Mouse (Mus musculus): ENCODE results near the gene Hprt. TPM values are rescaled to one million over a fixed set of nuclear protein-coding genes. Genes with fewer than 3 reads are reported as not detected.

Gene Hprt
- polyA plus RNA-seq (2015; fragmentation: Nextera tagmentation; extraction: Ambion mirVana) = 127 and 133 TPM in 2 replicates

DNA sequence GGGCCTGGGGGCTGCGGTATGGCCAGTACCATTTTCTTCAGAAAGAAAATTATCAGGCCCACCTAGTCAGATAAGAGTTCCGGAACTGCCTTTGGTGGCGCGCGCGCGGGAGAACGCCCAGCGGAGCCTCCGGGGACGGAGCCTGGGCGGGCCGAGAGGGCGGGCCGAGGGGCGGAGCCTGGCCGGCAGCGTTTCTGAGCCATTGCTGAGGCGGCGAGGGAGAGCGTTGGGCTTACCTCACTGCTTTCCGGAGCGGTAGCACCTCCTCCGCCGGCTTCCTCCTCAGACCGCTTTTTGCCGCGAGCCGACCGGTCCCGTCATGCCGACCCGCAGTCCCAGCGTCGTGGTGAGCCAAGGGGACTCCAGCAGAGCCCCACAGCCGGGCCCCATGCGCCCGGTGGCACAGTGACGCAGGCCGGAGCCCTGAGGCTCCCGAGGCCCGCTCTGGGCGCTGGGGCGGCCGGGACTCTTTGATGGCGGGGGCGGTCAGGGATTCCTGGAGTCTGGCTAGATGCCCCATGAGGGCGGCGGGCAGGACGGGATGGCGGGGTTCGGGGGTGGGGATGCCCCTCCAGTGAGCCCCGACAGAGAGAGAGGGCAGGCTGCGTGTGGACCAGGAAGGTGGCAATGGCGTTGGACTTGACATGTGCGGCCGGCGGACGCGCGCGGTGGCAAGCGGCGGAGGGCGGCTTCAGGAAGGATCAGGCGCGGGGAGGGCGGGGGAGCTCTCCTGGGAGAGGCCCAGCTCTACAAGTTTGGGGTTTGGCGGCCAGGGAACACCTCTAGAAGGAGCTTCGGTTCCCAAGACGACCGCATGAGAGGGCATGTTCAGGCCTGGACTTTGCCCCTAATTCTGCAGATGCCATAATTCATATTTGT lies at the start of gene Hprt:
Hprt (plus strand) TSS at position 233 of the 879 bp plus-strand sequence.
- Histone ChIP-seq H3K4me3 (ENCODE audit: low read depth, low read length) (peak within 1 kb of the TSS; percentile 67), H3K9ac (replicated peaks; ENCODE audit: low read depth) (peak within 1 kb of the TSS; percentile 70), H3K9me3 (ENCODE audit: low read length) (no peaks in the 10 kb centered on the region), H3K4me2 (replicated peaks; ENCODE audit: low read depth, low read length) (peak within 1 kb of the TSS; percentile 48), H3K4me1 (ENCODE audit: insufficient read depth, low read depth, low read length) (no peaks in the 10 kb centered on the region; the same call in 1 of the 2 replicates), H3K27me3 (replicated peaks; ENCODE audit: insufficient read depth, low read length) (no peaks in the 10 kb centered on the region), H3K27ac (ENCODE audit: low read length) (peak within 1 kb of the TSS; percentile 94), H3K36me3 (ENCODE audit: insufficient read depth, low read length) (no peaks in the 10 kb centered on the region)
- peak; percentile 98 for ATAC-seq
- DNase-seq (ENCODE audit: low spot score) = peak; percentile 89
- WGBS = 10% methylated on average over 43 of the region's 72 CpGs
- no peak for TF ChIP-seq CTCF (IDR thresholded peaks at IDR 0.05)
- TF ChIP-seq EP300 (IDR thresholded peaks at IDR 0.05) = no peak

GRCm38 (mm10) chrX:52945509-52945908 lies 42.4 kb upstream of the Hprt start:
- TF ChIP-seq EP300 (IDR thresholded peaks at IDR 0.05) (no peak), CTCF (IDR thresholded peaks at IDR 0.05) (no peak)
- Histone ChIP-seq H3K27ac (ENCODE audit: low read length) (no peak overlapping the region), H3K9ac (replicated peaks; ENCODE audit: low read depth) (no peak overlapping the region), H3K36me3 (ENCODE audit: insufficient read depth, low read length) (no peaks in the 10 kb centered on the region), H3K9me3 (ENCODE audit: low read length) (no peaks in the 10 kb centered on the region), H3K4me2 (replicated peaks; ENCODE audit: low read depth, low read length) (no peak overlapping the region), H3K27me3 (replicated peaks; ENCODE audit: insufficient read depth, low read length) (no peaks in the 10 kb centered on the region), H3K4me1 (ENCODE audit: insufficient read depth, low read depth, low read length) (no peaks in the 10 kb centered on the region), H3K4me3 (ENCODE audit: low read depth, low read length) (no peak overlapping the region)
- no peak for ATAC-seq
- WGBS = 82% methylated on average over 5 of the region's 5 CpGs
- no peak for DNase-seq (ENCODE audit: low spot score)

DNA sequence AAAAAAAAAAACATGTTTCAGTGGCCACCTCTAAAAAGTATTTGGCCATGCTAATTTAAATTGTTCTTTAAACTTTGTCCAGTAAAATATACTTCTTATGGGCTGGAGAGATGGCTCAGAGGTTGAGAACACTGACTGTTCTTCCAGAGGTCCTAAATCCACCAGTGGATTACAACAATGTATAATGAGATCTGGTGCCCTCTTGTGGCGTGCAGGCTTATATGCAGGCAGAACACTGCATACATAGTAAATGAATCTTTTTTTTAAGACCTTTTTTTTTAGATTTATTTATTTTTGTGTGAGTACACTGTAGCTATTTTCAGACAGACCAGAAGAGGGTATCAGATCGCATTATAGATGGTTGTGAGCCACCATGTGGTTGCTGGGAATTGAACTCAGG lies 38.2 kb upstream of the Hprt start:
- Histone ChIP-seq H3K4me1 (ENCODE audit: insufficient read depth, low read depth, low read length) (no peaks in the 10 kb centered on the region), H3K9me3 (ENCODE audit: low read length) (no peaks in the 10 kb centered on the region), H3K36me3 (ENCODE audit: insufficient read depth, low read length) (no peaks in the 10 kb centered on the region), H3K9ac (replicated peaks; ENCODE audit: low read depth) (no peak overlapping the region), H3K4me2 (replicated peaks; ENCODE audit: low read depth, low read length) (no peak overlapping the region), H3K27ac (ENCODE audit: low read length) (no peak overlapping the region), H3K27me3 (replicated peaks; ENCODE audit: insufficient read depth, low read length) (no peaks in the 10 kb centered on the region), H3K4me3 (ENCODE audit: low read depth, low read length) (no peak overlapping the region)
- WGBS = 54% methylated on average over 2 of the region's 2 CpGs
- ATAC-seq (no peak), DNase-seq (ENCODE audit: low spot score) (peak; percentile 29)
- TF ChIP-seq CTCF (IDR thresholded peaks at IDR 0.05) = peak; percentile 63
- no peak for TF ChIP-seq EP300 (IDR thresholded peaks at IDR 0.05)

GRCm38 (mm10) chrX:52956942-52957341 lies 31.0 kb upstream of the Hprt start:
- ATAC-seq (no peak), DNase-seq (ENCODE audit: low spot score) (no peak)
- Histone ChIP-seq H3K4me3 (ENCODE audit: low read depth, low read length) (no peak overlapping the region), H3K4me1 (ENCODE audit: insufficient read depth, low read depth, low read length) (no peaks in the 10 kb centered on the region), H3K36me3 (ENCODE audit: insufficient read depth, low read length) (no peaks in the 10 kb centered on the region), H3K9me3 (ENCODE audit: low read length) (no peaks in the 10 kb centered on the region), H3K4me2 (replicated peaks; ENCODE audit: low read depth, low read length) (no peak overlapping the region), H3K9ac (replicated peaks; ENCODE audit: low read depth) (no peak overlapping the region), H3K27me3 (replicated peaks; ENCODE audit: insufficient read depth, low read length) (no peaks in the 10 kb centered on the region), H3K27ac (ENCODE audit: low read length) (no peak overlapping the region)
- WGBS = 77% methylated on average over 4 of the region's 4 CpGs
- TF ChIP-seq EP300 (IDR thresholded peaks at IDR 0.05) = no peak
- TF ChIP-seq CTCF (IDR thresholded peaks at IDR 0.05) = no peak

GRCm38 (mm10) chrX:52961559-52962110 lies 26.3 kb upstream of the Hprt start:
- Histone ChIP-seq H3K9me3 (ENCODE audit: low read length) (no peaks in the 10 kb centered on the region), H3K4me3 (ENCODE audit: low read depth, low read length) (no peak overlapping the region), H3K27me3 (replicated peaks; ENCODE audit: insufficient read depth, low read length) (no peaks in the 10 kb centered on the region), H3K27ac (ENCODE audit: low read length) (no peak overlapping the region), H3K4me2 (replicated peaks; ENCODE audit: low read depth, low read length) (no peak overlapping the region), H3K4me1 (ENCODE audit: insufficient read depth, low read depth, low read length) (no peaks in the 10 kb centered on the region), H3K9ac (replicated peaks; ENCODE audit: low read depth) (no peak overlapping the region), H3K36me3 (ENCODE audit: insufficient read depth, low read length) (no peaks in the 10 kb centered on the region)
- ATAC-seq (no peak), DNase-seq (ENCODE audit: low spot score) (no peak)
- TF ChIP-seq CTCF (IDR thresholded peaks at IDR 0.05) (no peak), EP300 (IDR thresholded peaks at IDR 0.05) (no peak)
- WGBS = 57% methylated on average over 5 of the region's 5 CpGs

- no peak overlapping the region for H3K27ac ChIP-seq (ENCODE audit: low read length)
- no peaks in the 10 kb centered on the region for H3K27me3 ChIP-seq (replicated peaks; ENCODE audit: insufficient read depth, low read length)
- ATAC-seq (no peak), DNase-seq (ENCODE audit: low spot score) (no peak)
- H3K4me2 ChIP-seq (replicated peaks; ENCODE audit: low read depth, low read length) = no peak overlapping the region
- WGBS = 75% methylated on average over 2 of the region's 2 CpGs
- H3K9ac ChIP-seq (replicated peaks; ENCODE audit: low read depth) = no peak overlapping the region
- H3K9me3 ChIP-seq (ENCODE audit: low read length) = no peaks in the 10 kb centered on the region
- H3K4me3 ChIP-seq (ENCODE audit: low read depth, low read length) = no peak overlapping the region
- H3K4me1 ChIP-seq (ENCODE audit: insufficient read depth, low read depth, low read length) = no peaks in the 10 kb centered on the region
- no peaks in the 10 kb centered on the region for H3K36me3 ChIP-seq (ENCODE audit: insufficient read depth, low read length)
- no peak for TF ChIP-seq CTCF (IDR thresholded peaks at IDR 0.05)
- TF ChIP-seq EP300 (IDR thresholded peaks at IDR 0.05) = no peak
Measured at GRCm38 (mm10) chrX:52965149-52965548, 22.8 kb upstream of the Hprt start.

Data from lung, postnatal 0 days (tissue).